Mouse (Mus musculus) central nervous system, embryonic 18 days (tissue): ENCODE measurements around the gene Hexdc. TPM values are rescaled to one million over a fixed set of nuclear protein-coding genes. Genes with fewer than 3 reads are reported as not detected.

Source experiments
- polyA plus RNA-seq: library from polyadenylated mRNA; depleted of rRNA; stranded (reverse); fragments of >200 nt; gene quantifications from 2 replicates; pipeline ENCODE4 v1.2.3, GENCODE M21; 2012; rRNA removed

Gene Hexdc
- 131 and 136 TPM in 2 replicates for polyA plus RNA-seq

DNA sequence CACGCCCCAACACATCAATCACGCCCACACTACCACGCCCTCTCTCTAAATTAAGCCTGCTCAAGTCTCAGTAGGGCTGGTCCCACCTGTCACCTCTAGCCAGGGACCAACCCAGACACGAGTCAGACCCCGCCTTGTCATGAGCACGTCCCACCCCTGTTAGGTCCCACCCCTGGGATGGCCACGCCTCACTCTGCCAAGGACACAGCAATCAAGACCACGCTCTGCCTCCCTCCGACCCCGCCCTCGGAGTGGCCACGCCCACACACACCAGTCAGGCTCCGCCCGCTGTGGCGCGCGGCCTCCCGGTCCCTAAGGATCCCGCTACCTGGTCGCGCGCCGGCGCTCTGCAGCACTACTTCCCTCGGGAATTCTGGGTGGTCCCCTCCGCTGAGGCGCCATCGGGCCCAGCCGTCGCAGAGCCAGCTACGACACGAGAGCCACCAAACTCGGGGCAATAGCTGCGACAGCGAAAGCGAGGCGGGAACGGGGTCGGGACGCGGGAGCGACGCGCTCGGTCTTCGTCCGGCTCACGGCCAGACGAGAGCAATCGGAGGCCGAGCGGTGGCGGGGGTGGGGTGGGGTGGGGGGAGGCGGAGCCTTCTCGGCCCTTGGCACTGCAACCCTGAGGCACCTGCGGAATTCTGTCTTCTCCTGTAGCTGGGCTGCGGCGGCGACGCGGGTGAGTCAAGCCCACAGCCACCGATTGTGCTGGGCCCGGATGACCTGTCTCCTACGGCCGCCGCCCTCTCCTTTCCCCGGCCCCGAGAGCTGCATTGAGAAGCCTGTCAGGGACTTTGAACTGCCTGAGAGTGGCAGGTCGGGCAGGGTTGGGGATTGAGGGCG lies at the start of gene Hexdc, which contains the start of gene Ogfod3:
TSS of gene Hexdc (plus strand) at position 273 of the 846 bp plus-strand sequence.
TSS of gene Ogfod3 (minus strand) at position 551 of the 846 bp plus-strand sequence.

DNA sequence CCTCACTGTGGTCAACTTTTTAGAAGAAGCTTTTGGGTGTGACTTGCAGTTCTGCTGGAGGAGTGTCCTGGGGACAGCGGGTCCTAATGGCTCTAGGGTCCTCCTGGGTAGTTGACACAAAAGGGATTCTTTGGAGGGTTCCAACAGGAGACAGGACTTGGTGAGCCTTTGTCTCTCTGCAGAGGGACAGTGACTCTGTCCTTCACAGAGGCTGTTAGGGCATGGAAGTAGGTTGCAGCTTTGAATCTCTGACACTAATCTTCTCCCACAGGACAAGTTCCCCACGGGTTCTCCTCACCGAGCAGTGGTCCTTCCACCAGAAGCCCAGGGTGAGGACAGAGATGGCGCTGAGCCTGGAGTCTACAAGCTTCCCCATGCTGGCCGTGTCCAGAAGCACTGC lies 44.3 kb upstream of the Hexdc start, which contains the start of gene Uts2r:
TSS of gene Uts2r (plus strand) at position 301 of the 400 bp plus-strand sequence.

DNA sequence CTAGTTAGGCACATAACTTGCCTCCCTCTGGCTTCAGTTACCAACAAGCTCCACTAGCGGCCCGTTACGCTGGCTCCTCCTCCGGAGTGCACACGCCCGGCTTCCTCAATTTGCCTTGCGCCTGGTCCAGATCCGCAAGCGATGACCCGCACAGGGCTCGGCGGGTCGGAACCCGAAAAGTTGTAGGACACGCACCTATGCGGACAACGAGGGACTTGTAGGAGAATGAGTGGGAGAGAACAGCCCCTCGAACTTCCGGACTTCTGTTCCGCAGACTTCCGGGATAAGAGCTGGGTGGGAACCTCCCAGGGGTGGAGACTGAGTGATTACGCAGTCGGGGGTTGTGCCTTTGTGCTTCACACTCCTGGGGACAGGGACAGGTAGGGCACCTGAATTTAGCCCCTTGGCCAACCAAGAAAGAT lies 24.8 kb downstream of the Hexdc start, which contains the start of gene Cybc1:
TSS of gene Cybc1 (minus strand) at position 305 of the 422 bp plus-strand sequence.

DNA sequence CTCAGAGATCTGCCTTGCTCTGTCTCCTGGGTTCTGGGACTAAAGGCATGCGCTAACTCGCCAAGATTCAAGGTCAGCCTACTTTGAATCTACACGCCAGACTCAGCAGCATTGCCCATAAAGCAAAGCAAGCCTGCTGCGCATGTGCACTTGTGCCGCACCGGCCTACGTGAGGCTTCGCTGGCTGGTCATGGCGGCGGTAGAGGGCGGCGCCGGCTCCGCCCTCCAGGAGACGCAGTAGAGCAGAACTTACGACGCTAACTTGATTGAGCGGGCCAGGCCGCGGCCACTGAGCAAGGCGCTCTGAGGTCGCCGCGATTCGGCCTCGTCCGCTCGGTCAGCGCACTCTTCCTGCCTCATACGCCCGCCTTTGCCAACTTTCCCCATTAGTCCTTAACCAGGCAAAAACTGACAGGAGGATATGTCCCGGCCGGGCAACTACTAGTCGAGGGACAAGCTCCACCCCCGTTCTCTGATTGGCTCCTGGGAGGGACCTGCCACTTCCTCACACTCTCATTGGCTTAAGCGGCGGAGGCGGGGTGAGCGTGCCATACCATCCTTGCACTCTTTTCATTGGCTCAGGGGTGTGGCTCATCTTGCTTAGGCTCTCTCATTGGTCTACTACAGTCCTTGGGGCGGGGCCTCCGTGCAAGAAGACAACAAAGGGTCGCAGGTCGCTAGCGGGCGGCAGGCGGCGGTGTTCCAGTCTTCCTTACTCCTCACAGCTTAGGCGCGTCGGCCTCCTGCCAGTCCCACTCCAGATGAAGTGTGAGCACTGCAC lies 32.5 kb downstream of the Hexdc start, which contains the start of gene Narf:
TSS of gene Narf (plus strand) at position 690 of the 781 bp plus-strand sequence.

DNA sequence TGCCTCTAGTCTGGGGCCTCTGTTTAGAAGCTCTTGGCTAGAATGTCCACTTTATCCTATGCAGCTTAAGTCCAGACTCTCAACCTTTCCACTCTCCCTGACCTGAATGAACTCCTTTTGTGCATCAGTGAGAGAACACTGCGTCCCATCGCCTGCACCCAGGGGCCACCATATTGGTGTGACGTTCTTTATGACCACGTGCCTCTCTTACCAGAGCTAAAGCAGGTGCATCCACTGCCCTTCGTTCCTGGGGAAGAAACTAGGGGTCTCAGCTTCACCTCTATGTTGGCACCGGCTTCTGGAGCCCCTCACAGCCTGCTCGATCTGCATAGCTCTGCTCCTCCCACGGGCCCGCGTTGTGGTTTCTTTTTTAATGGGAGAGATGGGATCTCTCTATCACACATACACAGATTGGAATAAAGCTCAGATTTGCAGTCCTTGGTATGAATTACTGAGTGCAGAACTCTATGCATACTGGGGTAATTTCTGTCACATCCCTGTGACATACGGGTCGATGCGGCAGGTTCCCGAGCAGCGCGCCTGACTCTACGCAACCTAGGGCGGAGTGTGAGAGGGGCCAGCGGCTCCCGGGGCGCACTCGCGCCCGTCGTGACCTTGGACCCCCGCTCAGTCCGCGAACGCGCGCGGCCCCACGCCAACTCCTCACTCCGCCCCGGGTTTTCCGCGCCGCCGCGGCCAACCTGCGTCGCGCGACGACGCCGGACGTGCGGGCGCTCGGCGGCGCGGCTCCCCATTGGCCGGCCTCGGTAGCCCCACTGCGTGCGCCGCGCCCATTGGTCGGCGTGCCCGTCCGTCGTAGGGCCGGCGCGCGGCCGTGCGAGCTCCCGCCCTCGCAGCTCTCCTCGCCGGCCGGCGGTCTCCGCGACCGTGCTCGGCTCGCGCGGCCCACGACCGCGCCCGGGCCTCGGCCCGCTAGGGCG lies 55.2 kb downstream of the Hexdc start, which contains the start of gene Foxk2:
TSS of gene Foxk2 (plus strand) at position 831 of the 941 bp plus-strand sequence.

Other genes with a start within 250 kb of the Hexdc start
- 158 and 162 TPM in 2 replicates for gene Csnk1d, start 213.1 kb upstream of the Hexdc start, polyA plus RNA-seq
- not detected in 2 replicates for gene Cd7, start 165.0 kb upstream of the Hexdc start, polyA plus RNA-seq
- not detected in 2 replicates for gene Sectm1b, start 140.9 kb upstream of the Hexdc start, polyA plus RNA-seq
- gene Sectm1a, start 123.2 kb upstream of the Hexdc start, polyA plus RNA-seq = 0.05 TPM in 1 of 2 replicates, not detected in the other
- gene Tex19.2, start 85.8 kb upstream of the Hexdc start, polyA plus RNA-seq = not detected in 2 replicates
- gene Tex19.1, start 58.3 kb upstream of the Hexdc start, polyA plus RNA-seq = not detected in 2 replicates
- gene Uts2r, start 44.2 kb upstream of the Hexdc start, polyA plus RNA-seq = 0.65 and 0.70 TPM in 2 replicates
- 7.4 and 9.6 TPM in 2 replicates for gene Ogfod3, start 278 bp downstream of the Hexdc start, polyA plus RNA-seq
- 48.4 TPM in 2 replicates for gene Cybc1, start 24.9 kb downstream of the Hexdc start, polyA plus RNA-seq
- gene Narf, start 32.8 kb downstream of the Hexdc start, polyA plus RNA-seq = 78.6 and 79.8 TPM in 2 replicates
- gene Foxk2, start 55.6 kb downstream of the Hexdc start, polyA plus RNA-seq = 59.0 and 65.3 TPM in 2 replicates
- 77.3 and 82.3 TPM in 2 replicates for gene Wdr45b, start 150.0 kb downstream of the Hexdc start, polyA plus RNA-seq
- gene Rab40b, start 183.8 kb downstream of the Hexdc start, polyA plus RNA-seq = 9.8 and 12.2 TPM in 2 replicates
- gene Fn3krp, start 217.0 kb downstream of the Hexdc start, polyA plus RNA-seq = 12.3 and 12.6 TPM in 2 replicates
- gene Fn3k, start 230.5 kb downstream of the Hexdc start, polyA plus RNA-seq = 5.4 and 6.4 TPM in 2 replicates
- gene Tbcd, start 247.5 kb downstream of the Hexdc start, polyA plus RNA-seq = 75.9 and 76.6 TPM in 2 replicates